Mouse (Mus musculus) liver, embryonic 13.5 days (tissue): Measurements from ENCODE around the gene Slc35f1. TPM values are rescaled to one million over a fixed set of nuclear protein-coding genes. Genes with fewer than 3 reads are reported as not detected.

ENCODE experiments used
- ATAC-seq: fragments of 200-750 bp; cut with Nextera tagmentation; 2 replicates; pipeline ENCODE4 v1.8.0; 2017; ENCODE audit warnings: low read depth, mild to moderate bottlenecking, moderate number of reproducible peaks, moderate library complexity
- DNase-seq: peaks from one replicate; pipeline ENCODE4 v3.0.0; 2022
- H3K27ac ChIP-seq: fragments of 300-500 bp; sonication (generic); 2 replicates; pipeline ENCODE4 v1.5.1; 2015; ENCODE audit warnings: moderate library complexity, mild to moderate bottlenecking, inconsistent platforms
- H3K27me3 ChIP-seq: fragments of 300-500 bp; sonication (generic); 2 replicates; pipeline ENCODE4 v1.6.1; 2015; ENCODE audit warnings: mild to moderate bottlenecking, inconsistent platforms
- H3K36me3 ChIP-seq: fragments of 300-500 bp; sonication (generic); 2 replicates; pipeline ENCODE4 v1.6.1; 2015; ENCODE audit warnings: mild to moderate bottlenecking, inconsistent platforms
- H3K4me1 ChIP-seq: fragments of 300-500 bp; sonication (generic); replicated peaks from 2 replicates; pipeline ENCODE4 v1.6.1; 2015; ENCODE audit warnings: inconsistent platforms
- H3K4me2 ChIP-seq: fragments of 300-500 bp; sonication (generic); 2 replicates; pipeline ENCODE4 v1.6.1; 2015; ENCODE audit warnings: inconsistent platforms, mild to moderate bottlenecking, moderate library complexity
- H3K4me3 ChIP-seq: fragments of 300-500 bp; sonication (generic); replicated peaks from 2 replicates; pipeline ENCODE4 v1.5.1; 2015; ENCODE audit warnings: mild to moderate bottlenecking, inconsistent platforms
- H3K9ac ChIP-seq: fragments of 300-500 bp; sonication (generic); 2 replicates; pipeline ENCODE4 v1.6.1; 2015; ENCODE audit warnings: mild to moderate bottlenecking, inconsistent platforms
- H3K9me3 ChIP-seq: fragments of 300-500 bp; sonication (generic); replicated peaks from 2 replicates; pipeline ENCODE4 v1.6.1; 2016; ENCODE audit warnings: inconsistent platforms
- WGBS: fragments of 180-500 bp; shearing (Covaris S2); methylation state at CpG from one replicate; pipeline ENCODE4 v1.1.7; 2015; ENCODE audit not compliant: insufficient replicate concordance; 5-methylcytosine and 5-hydroxymethylcytosine counted together
- polyA plus RNA-seq: library from polyadenylated mRNA; unstranded; fragments of >200 nt; fragmentation: Nextera tagmentation; extraction: Ambion mirVana; gene quantifications from 2 replicates; pipeline ENCODE4 v1.2.1, GENCODE M21; 2015

Gene Slc35f1
- polyA plus RNA-seq, 1 experiment from 2014 or later = 0.07 TPM

DNA sequence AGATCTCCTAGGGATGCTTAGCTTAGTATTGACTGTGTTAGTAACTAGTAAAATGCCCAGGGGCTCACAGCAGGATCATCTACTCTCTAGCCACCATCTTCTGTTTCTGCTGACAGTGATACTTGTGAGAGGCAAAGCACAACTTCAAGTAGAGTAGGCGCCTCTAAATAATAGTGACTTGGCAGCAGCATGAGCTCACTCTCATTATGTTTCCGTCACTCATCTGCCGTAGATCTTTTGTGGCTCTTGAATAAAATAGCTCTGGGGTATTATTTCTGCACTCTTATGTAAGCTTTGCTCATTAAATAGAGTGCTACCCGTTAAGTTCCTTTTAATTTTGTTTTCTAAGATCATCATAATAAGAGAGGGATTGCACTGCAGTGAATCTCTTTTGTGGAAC is 107.1 kb downstream of the Slc35f1 start:
- H3K9ac ChIP-seq = no peak overlapping the region
- no peaks in the 10 kb centered on the region for H3K36me3 ChIP-seq
- H3K27me3 ChIP-seq = no peaks in the 10 kb centered on the region
- no peak for DNase-seq
- no peak overlapping the region for H3K4me3 ChIP-seq
- H3K27ac ChIP-seq = no peak overlapping the region
- no peak for ATAC-seq
- 65% methylated on average over 4 of the region's 4 CpGs for WGBS
- H3K4me1 ChIP-seq = no peaks in the 10 kb centered on the region
- no peak overlapping the region for H3K4me2 ChIP-seq
- H3K9me3 ChIP-seq = no peaks in the 10 kb centered on the region

DNA sequence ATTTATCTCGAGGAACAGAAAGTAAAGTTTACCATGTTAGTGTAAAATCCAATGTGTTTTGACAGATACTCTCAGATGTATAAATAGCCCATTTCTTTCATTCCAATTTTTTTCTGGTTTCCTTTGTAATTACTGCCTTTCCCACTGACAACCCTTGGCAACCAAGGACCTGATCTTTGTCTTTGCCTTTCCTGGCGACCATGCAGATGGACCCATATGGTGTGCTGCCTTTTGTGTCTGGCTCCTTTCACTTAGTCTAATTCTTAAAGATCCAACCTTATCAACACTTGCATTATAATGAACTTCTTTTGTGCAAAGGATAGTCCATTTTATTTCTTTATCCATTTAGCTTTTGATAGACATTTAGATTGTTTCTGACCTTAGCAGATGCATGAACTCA is 117.5 kb downstream of the Slc35f1 start:
- no peak for DNase-seq
- H3K4me1 ChIP-seq = no peaks in the 10 kb centered on the region
- no peaks in the 10 kb centered on the region for H3K27me3 ChIP-seq
- no peak overlapping the region for H3K4me3 ChIP-seq
- no peak overlapping the region for H3K9ac ChIP-seq
- H3K4me2 ChIP-seq = no peak overlapping the region
- H3K9me3 ChIP-seq = no peaks in the 10 kb centered on the region
- no peak overlapping the region for H3K27ac ChIP-seq
- no peak for ATAC-seq
- no peaks in the 10 kb centered on the region for H3K36me3 ChIP-seq
- 39% methylated on average over 2 of the region's 2 CpGs for WGBS

- H3K4me1 ChIP-seq = no peaks in the 10 kb centered on the region
- no peak overlapping the region for H3K27ac ChIP-seq
- no peak overlapping the region for H3K4me2 ChIP-seq
- H3K27me3 ChIP-seq = no peaks in the 10 kb centered on the region
- no peaks in the 10 kb centered on the region for H3K36me3 ChIP-seq
- 74% methylated on average over 4 of the region's 4 CpGs for WGBS
- no peak overlapping the region for H3K4me3 ChIP-seq
- DNase-seq (no peak), ATAC-seq (no peak)
- no peak overlapping the region for H3K9ac ChIP-seq
- no peaks in the 10 kb centered on the region for H3K9me3 ChIP-seq
Observed at GRCm38 (mm10) chr10:52812861-52813260, 122.5 kb downstream of the Slc35f1 start.

- Histone ChIP-seq H3K9me3 (no peaks in the 10 kb centered on the region), H3K4me2 (no peak overlapping the region), H3K27ac (no peak overlapping the region), H3K36me3 (no peaks in the 10 kb centered on the region), H3K4me1 (no peaks in the 10 kb centered on the region), H3K27me3 (no peaks in the 10 kb centered on the region), H3K9ac (no peak overlapping the region), H3K4me3 (no peak overlapping the region)
- DNase-seq (no peak), ATAC-seq (no peak)
- WGBS = 76% methylated on average over 5 of the region's 5 CpGs
Observed at GRCm38 (mm10) chr10:52814358-52814757, 124.0 kb downstream of the Slc35f1 start.

DNA sequence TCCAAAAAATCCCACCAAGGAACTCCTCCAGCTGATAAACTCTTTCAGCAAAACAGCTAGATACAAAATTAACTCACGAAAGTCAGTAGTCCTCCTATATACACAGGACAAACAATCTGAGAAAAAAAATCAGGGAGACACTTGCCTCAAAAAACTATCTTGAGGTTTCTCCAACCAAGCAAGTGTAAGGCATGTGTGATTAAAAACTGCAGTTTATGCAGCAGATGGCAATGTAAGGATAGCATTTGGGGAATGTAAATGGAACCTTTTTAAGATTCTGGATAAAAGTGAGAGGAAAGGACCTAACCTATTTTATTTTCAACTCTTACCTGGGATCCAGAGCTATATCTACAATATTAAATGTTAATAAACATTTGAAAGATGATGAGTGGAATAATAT is 129.3 kb downstream of the Slc35f1 start:
- WGBS = 63% methylated on average over 1 of the region's 1 CpGs
- Histone ChIP-seq H3K4me3 (no peak overlapping the region), H3K9me3 (no peaks in the 10 kb centered on the region), H3K4me2 (no peak overlapping the region), H3K9ac (no peak overlapping the region), H3K36me3 (no peaks in the 10 kb centered on the region), H3K27ac (no peak overlapping the region), H3K27me3 (no peaks in the 10 kb centered on the region), H3K4me1 (no peaks in the 10 kb centered on the region)
- DNase-seq (no peak), ATAC-seq (no peak)

DNA sequence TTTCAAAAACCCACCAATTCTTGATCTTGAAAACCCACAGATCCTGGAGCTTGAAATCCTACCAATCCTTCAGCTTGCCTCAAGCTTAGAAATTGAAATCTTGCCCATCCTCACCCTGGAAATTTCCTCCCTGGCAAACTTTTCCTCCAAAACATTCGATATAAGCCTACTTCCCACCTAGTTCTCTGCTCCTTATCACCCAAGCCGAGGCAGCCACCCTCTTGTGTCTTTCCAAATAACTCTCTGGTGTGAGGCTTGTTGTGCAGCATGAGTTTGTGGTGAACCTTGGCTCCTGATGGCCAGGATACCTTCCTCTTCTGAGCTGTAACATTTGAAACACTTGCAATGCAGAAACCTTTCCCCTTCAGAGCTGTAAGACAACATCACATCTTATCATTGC is 132.6 kb downstream of the Slc35f1 start:
- Histone ChIP-seq H3K27ac (no peak overlapping the region), H3K4me1 (no peaks in the 10 kb centered on the region), H3K9me3 (no peaks in the 10 kb centered on the region), H3K4me2 (no peak overlapping the region), H3K36me3 (no peaks in the 10 kb centered on the region), H3K9ac (no peak overlapping the region), H3K27me3 (no peaks in the 10 kb centered on the region), H3K4me3 (no peak overlapping the region)
- no peak for ATAC-seq
- 40% methylated on average over 2 of the region's 2 CpGs for WGBS
- no peak for DNase-seq

DNA sequence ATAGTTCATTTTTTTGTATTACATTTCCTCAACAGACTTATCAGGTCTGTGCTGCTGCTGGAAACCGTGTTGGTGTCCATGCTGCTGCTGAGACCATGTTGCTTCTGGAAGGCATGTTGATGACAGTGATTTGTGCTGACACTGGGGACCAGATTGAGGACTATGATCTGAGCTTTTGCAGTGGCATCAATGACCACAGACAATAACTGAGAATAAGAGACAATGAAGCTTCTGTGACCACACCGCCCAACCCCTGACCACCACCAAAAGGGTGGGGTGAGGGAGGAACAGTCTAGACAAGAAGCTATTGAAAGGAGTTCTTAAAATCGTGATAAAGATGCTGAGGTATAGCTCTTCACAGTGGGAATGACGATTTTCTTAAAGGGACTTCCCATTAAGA is 135.4 kb downstream of the Slc35f1 start:
- no peak overlapping the region for H3K27ac ChIP-seq
- no peak overlapping the region for H3K4me3 ChIP-seq
- no peak overlapping the region for H3K9ac ChIP-seq
- no peaks in the 10 kb centered on the region for H3K27me3 ChIP-seq
- 56% methylated on average over 4 of the region's 4 CpGs for WGBS
- H3K9me3 ChIP-seq = no peaks in the 10 kb centered on the region
- no peak overlapping the region for H3K4me2 ChIP-seq
- H3K36me3 ChIP-seq = no peaks in the 10 kb centered on the region
- H3K4me1 ChIP-seq = no peaks in the 10 kb centered on the region
- no peak for ATAC-seq
- DNase-seq = no peak

DNA sequence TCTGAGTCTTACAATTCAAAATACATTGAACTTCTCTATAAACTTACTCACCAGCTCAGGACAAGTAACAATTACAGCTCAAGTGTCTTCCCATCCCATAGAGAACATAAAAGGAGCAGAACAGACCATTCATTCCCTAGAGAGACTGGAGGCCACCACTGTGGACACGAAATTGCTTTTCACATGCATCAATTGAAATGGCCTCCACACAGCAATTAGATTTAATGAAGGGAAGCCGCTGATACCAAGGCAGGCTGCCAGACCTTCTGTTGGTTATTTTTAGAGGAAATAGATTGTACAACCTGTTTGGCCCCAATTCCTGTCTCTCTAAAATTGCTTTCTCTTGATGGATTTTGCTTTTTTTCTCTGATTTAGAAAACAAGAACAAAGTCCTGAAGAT is 150.5 kb downstream of the Slc35f1 start:
- H3K27me3 ChIP-seq = no peaks in the 10 kb centered on the region
- no peak overlapping the region for H3K27ac ChIP-seq
- ATAC-seq (no peak), DNase-seq (no peak)
- 45% methylated on average over 2 of the region's 2 CpGs for whole genome bisulfite sequencing
- H3K4me2 ChIP-seq = no peak overlapping the region
- no peak overlapping the region for H3K9ac ChIP-seq
- H3K4me3 ChIP-seq = no peak overlapping the region
- no peaks in the 10 kb centered on the region for H3K9me3 ChIP-seq
- H3K4me1 ChIP-seq = no peaks in the 10 kb centered on the region
- H3K36me3 ChIP-seq = no peaks in the 10 kb centered on the region

- Histone ChIP-seq H3K4me2 (no peak overlapping the region), H3K27me3 (no peaks in the 10 kb centered on the region), H3K36me3 (no peaks in the 10 kb centered on the region), H3K4me1 (no peaks in the 10 kb centered on the region), H3K9me3 (no peaks in the 10 kb centered on the region), H3K4me3 (no peak overlapping the region), H3K27ac (no peak overlapping the region), H3K9ac (no peak overlapping the region)
- DNase-seq (no peak), ATAC-seq (no peak)
Observed at GRCm38 (mm10) chr10:52851994-52852393, 161.7 kb downstream of the Slc35f1 start.

DNA sequence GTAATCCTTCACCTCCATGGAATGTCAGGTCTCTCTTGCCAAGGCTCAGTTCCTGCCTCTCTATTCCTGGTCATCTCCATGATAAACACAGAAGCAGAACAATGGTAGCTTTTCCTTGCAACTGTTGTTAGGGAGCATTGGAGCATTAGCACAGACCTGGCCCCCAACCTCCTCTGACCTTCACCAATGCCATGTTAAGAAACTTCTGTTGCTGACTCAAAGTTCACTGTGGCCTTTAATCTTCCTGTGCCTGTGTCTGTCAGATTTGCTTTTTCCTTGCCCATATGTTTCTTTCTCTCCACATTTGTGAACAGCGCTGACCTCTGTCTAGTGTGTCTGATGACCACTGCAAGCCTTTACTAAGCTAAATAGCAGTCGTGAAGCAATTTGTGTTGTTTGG is 170.5 kb downstream of the Slc35f1 start:
- Histone ChIP-seq H3K36me3 (no peaks in the 10 kb centered on the region), H3K27ac (no peak overlapping the region), H3K9ac (no peak overlapping the region), H3K4me3 (no peak overlapping the region), H3K9me3 (no peaks in the 10 kb centered on the region), H3K27me3 (no peaks in the 10 kb centered on the region), H3K4me1 (no peaks in the 10 kb centered on the region), H3K4me2 (no peak overlapping the region)
- no peak for ATAC-seq
- 62% methylated on average over 2 of the region's 2 CpGs for WGBS
- no peak for DNase-seq

DNA sequence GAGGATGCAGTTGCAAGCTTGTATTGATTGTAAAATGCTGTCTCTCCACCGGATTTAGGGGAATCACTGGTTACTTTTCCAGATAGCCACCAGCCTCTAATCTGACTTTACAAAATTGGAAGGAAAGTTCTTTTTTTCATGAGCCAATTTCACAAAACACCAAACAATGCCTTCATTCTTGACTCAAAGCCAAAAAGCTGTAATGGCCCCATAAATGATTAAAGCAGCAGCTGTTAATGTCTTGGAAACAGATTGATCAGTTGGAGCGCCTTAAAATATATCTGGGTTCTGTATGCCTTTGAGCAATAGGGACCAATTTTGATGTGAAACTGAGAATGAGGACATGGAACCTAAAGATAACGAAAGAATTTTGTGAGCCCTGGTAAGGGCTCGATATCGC is 174.6 kb downstream of the Slc35f1 start:
- no peak overlapping the region for H3K9ac ChIP-seq
- ATAC-seq (no peak), DNase-seq (no peak)
- no peaks in the 10 kb centered on the region for H3K36me3 ChIP-seq
- H3K27me3 ChIP-seq = no peaks in the 10 kb centered on the region
- 70% methylated on average over 5 of the region's 5 CpGs for WGBS
- H3K4me3 ChIP-seq = no peak overlapping the region
- no peak overlapping the region for H3K27ac ChIP-seq
- no peak overlapping the region for H3K4me2 ChIP-seq
- H3K4me1 ChIP-seq = no peaks in the 10 kb centered on the region
- H3K9me3 ChIP-seq = no peaks in the 10 kb centered on the region

- ATAC-seq (no peak), DNase-seq (no peak)
- no peak overlapping the region for H3K4me3 ChIP-seq
- no peaks in the 10 kb centered on the region for H3K9me3 ChIP-seq
- H3K9ac ChIP-seq = no peak overlapping the region
- H3K27ac ChIP-seq = no peak overlapping the region
- H3K4me1 ChIP-seq = no peaks in the 10 kb centered on the region
- no peaks in the 10 kb centered on the region for H3K27me3 ChIP-seq
- H3K36me3 ChIP-seq = no peaks in the 10 kb centered on the region
- no peak overlapping the region for H3K4me2 ChIP-seq
Observed at GRCm38 (mm10) chr10:52871110-52871509, 180.8 kb downstream of the Slc35f1 start.

GRCm38 (mm10) chr10:52874133-52874532 is 183.8 kb downstream of the Slc35f1 start:
- no peak overlapping the region for H3K9ac ChIP-seq
- no peak overlapping the region for H3K27ac ChIP-seq
- H3K36me3 ChIP-seq = no peaks in the 10 kb centered on the region
- no peaks in the 10 kb centered on the region for H3K9me3 ChIP-seq
- no peak overlapping the region for H3K4me2 ChIP-seq
- H3K27me3 ChIP-seq = no peaks in the 10 kb centered on the region
- H3K4me3 ChIP-seq = no peak overlapping the region
- WGBS = 65% methylated on average over 9 of the region's 9 CpGs
- H3K4me1 ChIP-seq = no peaks in the 10 kb centered on the region
- ATAC-seq = no peak
- no peak for DNase-seq
